Mouse (Mus musculus) midbrain, embryonic 11.5 days (tissue): ENCODE results near the gene Gm5773. TPM values are rescaled to one million over a fixed set of nuclear protein-coding genes. Genes with fewer than 3 reads are reported as not detected.
"Not testable (repeated sequence)": the region's sequence is repeated elsewhere in the genome, so short reads cannot be mapped to it uniquely, and the experiment has no call there.

Source experiments
- ATAC-seq: fragments of 200-750 bp; cut with Nextera tagmentation; 2 replicates; pipeline ENCODE4 v1.8.0; 2017; ENCODE audit warnings: moderate TSS enrichment, moderate library complexity; ENCODE audit not compliant: low FRiP score
- DNase-seq: peaks from one replicate; pipeline ENCODE4 v3.0.0; 2015; ENCODE audit warnings: low spot score; ENCODE audit errors: missing footprints
- H3K27ac ChIP-seq: fragments of 300-500 bp; sonication (generic); 2 replicates; pipeline ENCODE4 v1.5.1; 2014; ENCODE audit warnings: low read depth, low read length
- H3K27me3 ChIP-seq: fragments of 300-500 bp; sonication (generic); 2 replicates; pipeline ENCODE4 v1.6.1; 2014; ENCODE audit warnings: mild to moderate bottlenecking, low read length, moderate library complexity, mixed read lengths; ENCODE audit not compliant: control insufficient read depth, insufficient read depth
- H3K36me3 ChIP-seq: fragments of 300-500 bp; sonication (generic); 2 replicates; pipeline ENCODE4 v1.6.1; 2014; ENCODE audit warnings: mild to moderate bottlenecking, low read length, moderate library complexity, mixed read lengths; ENCODE audit not compliant: control insufficient read depth, insufficient read depth
- H3K4me1 ChIP-seq: fragments of 300-500 bp; sonication (generic); 2 replicates; pipeline ENCODE4 v1.6.1; 2014; ENCODE audit warnings: low read length; ENCODE audit not compliant: control insufficient read depth, insufficient read depth
- H3K4me2 ChIP-seq: fragments of 300-500 bp; sonication (generic); 2 replicates; pipeline ENCODE4 v1.6.1; 2014; ENCODE audit warnings: mild to moderate bottlenecking, moderate library complexity
- H3K4me3 ChIP-seq: fragments of 300-500 bp; sonication (generic); 2 replicates; pipeline ENCODE4 v1.5.1; 2014; ENCODE audit warnings: low read depth, low read length
- H3K9ac ChIP-seq: fragments of 300-500 bp; sonication (generic); 2 replicates; pipeline ENCODE4 v1.6.1; 2014; ENCODE audit warnings: low read length
- H3K9me3 ChIP-seq: fragments of 300-500 bp; sonication (generic); 2 replicates; pipeline ENCODE4 v1.6.1; 2016; ENCODE audit warnings: low read length; ENCODE audit not compliant: control insufficient read depth
- WGBS: fragments of 180-500 bp; shearing (Covaris S2); extraction: QIAGEN DNeasy Blood & Tissue Kit; methylation state at CpG from one replicate; pipeline ENCODE4 v1.1.7; 2014; 5-methylcytosine and 5-hydroxymethylcytosine counted together
- polyA plus RNA-seq: library from polyadenylated mRNA; unstranded; fragments of >200 nt; fragmentation: Nextera tagmentation; extraction: Ambion mirVana; gene quantifications from 2 replicates; pipeline ENCODE4 v1.2.1, GENCODE M21; 2014

Gene Gm5773
- polyA plus RNA-seq: not detected in 2 replicates

- H3K9me3 ChIP-seq, H3K4me2 ChIP-seq, H3K27ac ChIP-seq, H3K9ac ChIP-seq, H3K36me3 ChIP-seq, H3K27me3 ChIP-seq, H3K4me3 ChIP-seq, DNase-seq, H3K4me1 ChIP-seq, ATAC-seq: not testable (repeated sequence)
- 78% methylated on average over 1 of the region's 1 CpGs for WGBS
These were observed at the start of gene Gm5773 for GRCm38 (mm10) chr3:93772700-93773099. TSS of gene Gm5773 (plus strand) at chr3:93773000.

- not testable (repeated sequence) for H3K4me2 ChIP-seq, H3K4me1 ChIP-seq, H3K27ac ChIP-seq, H3K9ac ChIP-seq, ATAC-seq, H3K36me3 ChIP-seq, H3K27me3 ChIP-seq, H3K4me3 ChIP-seq, H3K9me3 ChIP-seq, DNase-seq
- 80% methylated on average over 1 of the region's 1 CpGs for WGBS
These were observed 27.3 kb upstream of the Gm5773 start for GRCm38 (mm10) chr3:93745475-93745874.

DNA sequence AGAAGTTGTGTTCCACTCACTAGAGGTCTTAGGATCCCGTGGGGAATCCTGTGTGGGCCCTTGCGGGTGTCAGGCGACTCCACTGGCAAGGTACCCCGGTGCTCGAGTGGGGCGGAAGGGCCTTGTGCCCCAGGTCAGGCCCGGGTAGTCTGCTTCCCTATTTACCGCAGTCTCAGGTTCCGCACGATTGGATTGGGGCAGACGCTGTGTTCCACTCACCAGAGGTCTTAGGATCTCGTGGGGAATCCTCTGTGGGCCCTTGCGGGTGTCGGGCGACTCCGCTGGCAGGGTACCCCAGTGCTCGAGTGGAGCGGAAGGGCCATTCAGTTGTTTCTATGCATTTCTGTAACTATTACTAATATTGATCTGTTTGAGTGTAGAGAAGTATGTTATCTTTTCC lies 18.8 kb upstream of the Gm5773 start:
- not testable (repeated sequence) for H3K27ac ChIP-seq, DNase-seq, H3K9ac ChIP-seq, H3K4me2 ChIP-seq, H3K27me3 ChIP-seq, ATAC-seq, H3K36me3 ChIP-seq, H3K4me1 ChIP-seq, H3K9me3 ChIP-seq, H3K4me3 ChIP-seq
- 93% methylated on average over 17 of the region's 18 CpGs for WGBS

GRCm38 (mm10) chr3:93796098-93796497 lies 23.3 kb downstream of the Gm5773 start, which contains the start of gene Tdpoz4:
TSS of gene Tdpoz4 (plus strand) at chr3:93796398.
- not testable (repeated sequence) for H3K4me2 ChIP-seq, H3K27me3 ChIP-seq, H3K9ac ChIP-seq, ATAC-seq, H3K27ac ChIP-seq, H3K4me3 ChIP-seq, DNase-seq, H3K4me1 ChIP-seq, H3K9me3 ChIP-seq, H3K36me3 ChIP-seq

DNA sequence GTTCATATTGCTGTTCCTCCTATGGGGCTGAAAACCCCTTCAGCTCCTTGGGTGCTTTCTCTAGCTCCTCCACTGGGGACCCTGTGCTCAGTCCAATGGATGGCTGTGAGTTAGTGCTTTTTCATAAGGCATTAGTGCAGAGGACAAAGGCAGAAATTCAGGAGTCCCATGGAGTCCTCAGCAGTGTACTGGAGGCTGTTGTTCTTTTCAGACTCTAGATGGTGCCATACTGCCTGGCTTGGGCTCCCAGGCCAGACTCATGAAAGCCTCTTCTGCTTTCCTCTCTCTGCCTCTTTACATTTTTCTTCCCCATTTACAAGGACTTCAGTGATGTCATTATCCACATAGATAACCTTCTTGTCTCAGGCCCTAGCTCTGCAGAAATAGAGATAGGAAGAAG lies 40.5 kb downstream of the Gm5773 start:
- H3K9ac ChIP-seq, H3K4me3 ChIP-seq, DNase-seq, H3K27ac ChIP-seq, H3K27me3 ChIP-seq, H3K4me2 ChIP-seq, H3K4me1 ChIP-seq, H3K36me3 ChIP-seq, H3K9me3 ChIP-seq: not testable (repeated sequence)
- 0 out of 2 replicates have a peak, but pooled peaks have one; percentile 42 for ATAC-seq

Other genes starting within 250 kb of the Gm5773 start
- 181 and 187 TPM in 2 replicates for gene S100a10, start 217.9 kb upstream of the Gm5773 start, polyA plus RNA-seq
- not detected in 2 replicates for gene Tdpoz2, start 120.3 kb upstream of the Gm5773 start, polyA plus RNA-seq
- gene Tdpoz1, start 96.7 kb upstream of the Gm5773 start, polyA plus RNA-seq: not detected in 2 replicates
- not detected in 2 replicates for gene Gm37596, start 79.9 kb upstream of the Gm5773 start, polyA plus RNA-seq
- gene Tdpoz4, start 23.4 kb downstream of the Gm5773 start, polyA plus RNA-seq: not detected in 2 replicates
- gene Tdpoz3, start 53.0 kb downstream of the Gm5773 start, polyA plus RNA-seq: not detected in 2 replicates
- not detected in 2 replicates for gene Gm9117, start 170.5 kb downstream of the Gm5773 start, polyA plus RNA-seq
- not detected in 2 replicates for gene Tdpoz5, start 188.3 kb downstream of the Gm5773 start, polyA plus RNA-seq